Mouse (Mus musculus): ENCODE results near the gene C2. TPM values are rescaled to one million over a fixed set of nuclear protein-coding genes. Genes with fewer than 3 reads are reported as not detected.
"Not testable (repeated sequence)": the region's sequence is repeated elsewhere in the genome, so short reads cannot be mapped to it uniquely, and the experiment has no call there.

C2 gene
- total and polyA plus RNA-seq, 2 experiments: 82.1 to 101 TPM

DNA sequence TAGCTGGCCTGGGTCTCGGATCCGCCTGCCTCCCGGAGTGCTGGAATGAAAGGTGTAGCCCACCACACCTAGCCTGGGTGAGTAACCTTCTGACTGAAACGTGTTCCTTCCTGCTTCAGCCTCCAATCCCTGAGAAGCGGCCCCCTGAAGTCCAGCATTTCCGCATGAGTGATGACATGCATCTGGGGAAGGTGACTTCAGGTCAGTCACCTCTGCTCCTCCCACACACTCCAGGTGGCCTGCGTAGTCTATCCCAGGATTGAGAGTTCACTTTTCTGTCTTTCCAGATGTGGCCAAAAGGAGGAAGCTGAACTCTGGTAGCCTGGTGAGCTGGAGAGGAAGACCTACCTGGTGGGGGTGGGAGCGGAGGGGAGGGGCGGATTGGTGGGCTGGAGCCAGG is 4.8 kb upstream of the C2 start:
- no peak overlapping the region for H3K27ac ChIP-seq (replicated peaks; ENCODE audit: insufficient read depth, low read depth, low read length)
- no peak for TF ChIP-seq CTCF (IDR thresholded peaks at IDR 0.05; ENCODE audit: low read depth, low read length)
- TF ChIP-seq POLR2A (IDR thresholded peaks at IDR 0.05; ENCODE audit: extremely low read depth, insufficient read depth, low read length): no peak
- no peaks in the 10 kb centered on the region for H3K27me3 ChIP-seq (ENCODE audit: control insufficient read depth, insufficient read depth, low read length)
- peaks cover 15% of the 10 kb centered on the region; the same call in 1 of the 2 replicates for H3K36me3 ChIP-seq (ENCODE audit: control insufficient read depth, insufficient read depth, low read length)
- H3K9ac ChIP-seq (ENCODE audit: low read depth, low read length): no peak overlapping the region
- DNase-seq (ENCODE audit: extremely low read depth, low read depth, low spot score): no peak
- H3K79me2 ChIP-seq (ENCODE audit: control insufficient read depth, insufficient read depth, low read length): peaks cover 10% of the 10 kb centered on the region; the same call in 1 of the 2 replicates
- WGBS: 87% methylated on average over 9 of the region's 9 CpGs
- H3K4me3 ChIP-seq (ENCODE audit: insufficient read depth, low read depth, low read length): no peak overlapping the region
- H3K4me1 ChIP-seq (ENCODE audit: control insufficient read depth, insufficient read depth, low read length): 0 out of 2 replicates have a peak, but pooled peaks cover under 1% of the 10 kb centered on the region

DNA sequence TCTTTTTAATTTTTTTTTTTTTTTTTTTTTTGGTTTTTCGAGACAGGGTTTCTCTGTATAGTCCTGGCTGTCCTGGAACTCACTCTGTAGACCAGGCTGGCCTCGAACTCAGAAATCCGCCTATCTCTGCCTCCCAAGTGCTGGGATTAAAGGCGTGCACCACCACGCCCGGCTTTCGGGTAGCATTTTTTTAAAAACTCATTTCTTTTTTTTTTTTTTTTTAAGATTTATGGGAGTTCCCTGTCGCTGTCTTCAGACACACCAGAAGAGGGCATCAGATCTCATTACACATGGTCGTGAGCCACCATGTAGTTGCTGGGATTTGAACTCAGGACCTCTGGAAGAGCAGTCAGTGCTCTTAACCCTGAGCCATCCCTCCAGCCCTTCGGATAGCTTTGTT is 3.9 kb upstream of the C2 start:
- not testable (repeated sequence) for H3K9ac ChIP-seq (ENCODE audit: low read depth, low read length); H3K27ac ChIP-seq (replicated peaks; ENCODE audit: insufficient read depth, low read depth, low read length); H3K27me3 ChIP-seq (ENCODE audit: control insufficient read depth, insufficient read depth, low read length); H3K4me1 ChIP-seq (ENCODE audit: control insufficient read depth, insufficient read depth, low read length); H3K4me3 ChIP-seq (ENCODE audit: insufficient read depth, low read depth, low read length); H3K79me2 ChIP-seq (ENCODE audit: control insufficient read depth, insufficient read depth, low read length); DNase-seq (ENCODE audit: extremely low read depth, low read depth, low spot score)
- peaks cover 10% of the 10 kb centered on the region; the same call in 1 of the 2 replicates for H3K36me3 ChIP-seq (ENCODE audit: control insufficient read depth, insufficient read depth, low read length)
- 92% methylated on average over 9 of the region's 10 CpGs for WGBS

DNA sequence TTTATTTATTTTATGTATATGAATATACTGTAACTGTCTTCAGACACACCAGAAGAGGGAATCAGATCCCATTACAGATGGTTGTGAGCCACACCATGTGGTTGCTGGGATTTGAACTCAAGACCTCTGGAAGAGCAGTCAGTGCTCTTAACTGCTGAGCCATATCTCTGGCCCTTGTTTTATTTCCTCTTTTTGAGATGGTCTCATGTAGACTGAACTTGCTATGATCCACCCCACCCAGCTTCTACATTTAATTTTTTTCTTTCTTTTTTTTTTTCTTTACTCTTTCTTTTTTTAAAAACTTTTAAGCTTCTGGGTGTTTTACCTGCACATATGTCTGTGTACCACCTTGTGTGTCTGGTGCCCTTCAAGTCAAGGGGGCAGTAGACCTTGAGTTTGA is 2.8 kb upstream of the C2 start:
- DNase-seq (ENCODE audit: extremely low read depth, low read depth, low spot score); H3K79me2 ChIP-seq (ENCODE audit: control insufficient read depth, insufficient read depth, low read length); H3K4me1 ChIP-seq (ENCODE audit: control insufficient read depth, insufficient read depth, low read length); H3K27ac ChIP-seq (replicated peaks; ENCODE audit: insufficient read depth, low read depth, low read length); H3K27me3 ChIP-seq (ENCODE audit: control insufficient read depth, insufficient read depth, low read length); H3K4me3 ChIP-seq (ENCODE audit: insufficient read depth, low read depth, low read length); H3K36me3 ChIP-seq (ENCODE audit: control insufficient read depth, insufficient read depth, low read length); H3K9ac ChIP-seq (ENCODE audit: low read depth, low read length): not testable (repeated sequence)

- Histone ChIP-seq H3K9ac (ENCODE audit: low read depth, low read length) (peak overlapping the region; percentile 81), H3K4me1 (ENCODE audit: control insufficient read depth, insufficient read depth, low read length) (peaks cover 6% of the 10 kb centered on the region), H3K4me3 (ENCODE audit: insufficient read depth, low read depth, low read length) (peak overlapping the region; percentile 75), H3K27ac (replicated peaks; ENCODE audit: insufficient read depth, low read depth, low read length) (peak overlapping the region; percentile 81), H3K79me2 (ENCODE audit: control insufficient read depth, insufficient read depth, low read length) (peaks cover 10% of the 10 kb centered on the region; the same call in 1 of the 2 replicates), H3K36me3 (ENCODE audit: control insufficient read depth, insufficient read depth, low read length) (0 out of 2 replicates have a peak, but pooled peaks cover 2% of the 10 kb centered on the region), H3K27me3 (ENCODE audit: control insufficient read depth, insufficient read depth, low read length) (no peaks in the 10 kb centered on the region)
- WGBS: 0% methylated on average over 5 of the region's 5 CpGs
- DNase-seq (ENCODE audit: extremely low read depth, low read depth, low spot score): peak; percentile 56
- no peak for TF ChIP-seq CTCF (IDR thresholded peaks at IDR 0.05; ENCODE audit: low read depth, low read length)
- TF ChIP-seq POLR2A (IDR thresholded peaks at IDR 0.05; ENCODE audit: extremely low read depth, insufficient read depth, low read length): no peak
Observed at GRCm38 (mm10) chr17:34899890-34900243, 1.8 kb upstream of the C2 start.

DNA sequence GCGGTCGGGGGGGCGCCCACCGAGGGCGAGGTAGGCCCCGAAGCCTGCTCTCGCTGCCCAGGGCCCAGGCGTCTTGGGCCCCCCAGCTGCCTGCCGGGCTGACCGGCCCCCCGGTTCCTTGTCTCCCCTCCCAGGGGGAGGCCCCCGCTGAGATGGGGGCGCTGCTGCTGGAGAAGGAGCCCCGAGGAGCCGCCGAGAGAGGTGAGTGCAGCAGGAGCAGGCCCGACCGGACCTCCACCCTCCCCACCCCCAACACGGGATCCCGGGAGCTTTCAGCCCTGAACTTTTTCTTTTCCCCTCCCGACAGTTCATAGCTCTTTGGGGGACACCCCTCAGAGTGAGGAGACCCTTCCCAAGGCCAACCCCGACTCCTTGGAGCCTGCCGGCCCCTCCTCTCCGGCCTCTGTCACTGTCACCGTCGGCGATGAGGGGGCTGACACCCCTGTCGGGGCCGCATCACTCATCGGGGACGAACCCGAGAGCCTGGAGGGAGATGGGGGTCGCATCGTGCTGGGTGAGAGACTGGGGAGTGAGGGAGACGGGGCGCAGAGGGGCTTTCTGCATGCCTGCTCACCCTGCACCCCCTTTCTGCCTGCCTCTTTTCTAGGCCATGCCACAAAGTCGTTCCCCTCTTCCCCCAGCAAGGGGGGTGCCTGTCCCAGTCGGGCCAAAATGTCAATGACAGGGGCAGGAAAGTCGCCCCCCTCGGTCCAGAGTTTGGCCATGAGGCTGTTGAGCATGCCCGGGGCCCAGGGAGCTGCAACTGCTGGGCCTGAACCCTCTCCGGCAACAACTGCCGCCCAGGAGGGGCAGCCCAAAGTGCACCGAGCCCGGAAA is 1.2 kb upstream of the C2 start:
- WGBS: under 1% methylated on average over 38 of the region's 45 CpGs
- no peaks in the 10 kb centered on the region for H3K36me3 ChIP-seq (ENCODE audit: control insufficient read depth, insufficient read depth, low read length)
- H3K79me2 ChIP-seq (ENCODE audit: control insufficient read depth, insufficient read depth, low read length): peaks cover 10% of the 10 kb centered on the region; the same call in 1 of the 2 replicates
- no peaks in the 10 kb centered on the region for H3K27me3 ChIP-seq (ENCODE audit: control insufficient read depth, insufficient read depth, low read length)
- peak overlapping the region; percentile 81 for H3K27ac ChIP-seq (replicated peaks; ENCODE audit: insufficient read depth, low read depth, low read length)
- H3K4me1 ChIP-seq (ENCODE audit: control insufficient read depth, insufficient read depth, low read length): peaks cover 6% of the 10 kb centered on the region
- peak overlapping the region; percentile 81 for H3K9ac ChIP-seq (ENCODE audit: low read depth, low read length)
- TF ChIP-seq POLR2A (IDR thresholded peaks at IDR 0.05; ENCODE audit: extremely low read depth, insufficient read depth, low read length): 0 out of 2 replicates have a peak, but pooled peaks have one; percentile 23
- no peak for TF ChIP-seq CTCF (IDR thresholded peaks at IDR 0.05; ENCODE audit: low read depth, low read length)
- no peak for DNase-seq (ENCODE audit: extremely low read depth, low read depth, low spot score)
- peak overlapping the region; percentile 75 for H3K4me3 ChIP-seq (ENCODE audit: insufficient read depth, low read depth, low read length)

DNA sequence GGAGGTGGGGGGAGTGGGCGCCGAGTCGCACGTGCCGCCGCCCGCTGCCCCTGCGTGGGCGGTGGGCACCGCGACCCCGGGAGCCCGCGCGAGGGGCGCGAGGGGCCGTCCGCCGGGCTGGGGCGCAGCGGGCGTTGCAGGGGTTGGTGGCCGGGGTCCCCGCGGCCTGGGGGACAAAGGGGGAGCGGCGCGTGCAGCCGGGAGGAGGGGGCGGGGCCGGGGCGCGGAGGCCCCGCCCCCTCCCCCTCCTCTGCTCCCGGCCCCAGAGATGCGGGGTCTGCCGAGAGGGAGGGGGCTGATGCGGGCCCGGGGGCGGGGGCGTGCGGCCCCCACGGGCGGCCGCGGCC is 614 bp upstream of the C2 start:
- DNase-seq (ENCODE audit: extremely low read depth, low read depth, low spot score): no peak
- H3K79me2 ChIP-seq (ENCODE audit: control insufficient read depth, insufficient read depth, low read length): peaks cover 10% of the 10 kb centered on the region; the same call in 1 of the 2 replicates
- H3K9ac ChIP-seq (ENCODE audit: low read depth, low read length): peak overlapping the region; percentile 81
- no peaks in the 10 kb centered on the region for H3K27me3 ChIP-seq (ENCODE audit: control insufficient read depth, insufficient read depth, low read length)
- H3K36me3 ChIP-seq (ENCODE audit: control insufficient read depth, insufficient read depth, low read length): no peaks in the 10 kb centered on the region
- TF ChIP-seq POLR2A (IDR thresholded peaks at IDR 0.05; ENCODE audit: extremely low read depth, insufficient read depth, low read length) (no peak), CTCF (IDR thresholded peaks at IDR 0.05; ENCODE audit: low read depth, low read length) (no peak)
- peak overlapping the region; percentile 81; the same call in 1 of the 2 replicates for H3K27ac ChIP-seq (replicated peaks; ENCODE audit: insufficient read depth, low read depth, low read length)
- peak overlapping the region; percentile 75 for H3K4me3 ChIP-seq (ENCODE audit: insufficient read depth, low read depth, low read length)
- WGBS: under 1% methylated on average over 26 of the region's 47 CpGs
- peaks cover 6% of the 10 kb centered on the region for H3K4me1 ChIP-seq (ENCODE audit: control insufficient read depth, insufficient read depth, low read length)

Measured in liver, adult 2 months (tissue).